Mouse (Mus musculus): ENCODE data around the gene Fdxr. TPM values are rescaled to one million over a fixed set of nuclear protein-coding genes. Genes with fewer than 3 reads are reported as not detected.

Fdxr gene
- total RNA-seq (2017): 21.5 and 29.1 TPM in 2 replicates

DNA sequence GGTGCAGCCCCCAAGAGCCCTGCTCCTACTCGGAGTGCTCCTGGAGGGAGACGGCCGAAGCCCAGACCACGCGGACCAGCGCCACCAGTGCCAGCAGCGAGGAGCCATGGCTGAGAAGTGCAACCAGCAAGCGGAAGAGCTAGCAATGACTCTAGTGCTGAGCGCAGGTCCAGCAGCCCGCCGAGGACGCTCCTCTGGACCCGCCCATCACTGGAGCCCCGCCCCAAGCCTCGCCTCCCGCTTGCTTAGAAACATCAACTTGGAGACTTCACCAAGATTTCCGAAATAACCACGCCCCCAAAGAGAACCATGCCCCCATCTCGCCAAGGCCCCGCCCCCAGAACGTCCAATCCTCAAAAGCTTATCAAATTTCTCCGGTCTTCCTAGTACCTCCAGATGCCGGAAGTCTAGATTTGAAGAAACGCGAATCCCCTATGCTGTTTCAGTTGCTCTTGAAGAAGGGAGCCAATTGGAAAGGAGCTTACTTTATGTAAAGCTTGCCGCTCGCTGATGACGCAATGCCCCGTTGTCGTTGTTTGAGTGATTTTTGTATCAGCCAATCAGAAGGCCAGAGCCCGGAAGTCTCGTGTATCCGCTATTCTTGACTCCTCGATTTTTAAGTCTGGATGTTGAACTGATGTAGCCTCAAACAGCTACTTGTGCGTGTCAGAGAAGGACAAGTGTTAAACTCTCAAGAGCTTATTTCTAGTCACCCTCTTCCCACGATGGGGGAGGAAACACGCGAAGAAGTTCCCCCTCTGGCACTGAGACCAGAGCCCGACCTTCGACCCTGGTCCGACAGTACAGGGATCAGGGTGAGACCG, at the start of gene Fdxr:
TSS of gene Fdxr (minus strand) at position 271 of the 824 bp plus-strand sequence.
- peak; percentile 85 for ATAC-seq (replicated peaks; ENCODE audit: low read depth, poor library complexity, severe bottlenecking)

DNA sequence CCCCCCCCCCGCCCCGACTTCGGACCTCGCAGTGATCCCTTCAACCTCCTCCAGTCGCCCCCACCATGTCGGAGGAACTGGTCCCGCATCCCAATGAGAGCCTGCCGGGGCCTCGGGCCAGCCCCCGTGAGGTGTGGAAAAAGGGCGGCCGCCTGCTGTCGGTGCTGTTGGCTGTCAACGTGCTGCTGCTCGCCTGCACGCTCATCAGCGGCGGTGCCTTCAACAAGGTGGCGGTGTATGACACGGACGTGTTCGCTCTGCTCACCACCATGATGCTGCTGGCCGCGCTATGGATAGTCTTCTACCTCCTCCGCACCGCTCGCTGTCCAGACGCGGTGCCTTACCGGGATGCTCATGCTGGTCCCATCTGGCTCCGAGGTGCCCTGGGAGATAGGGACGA, 46.5 kb upstream of the Fdxr start:
- ATAC-seq (replicated peaks; ENCODE audit: low read depth, poor library complexity, severe bottlenecking): no peak

DNA sequence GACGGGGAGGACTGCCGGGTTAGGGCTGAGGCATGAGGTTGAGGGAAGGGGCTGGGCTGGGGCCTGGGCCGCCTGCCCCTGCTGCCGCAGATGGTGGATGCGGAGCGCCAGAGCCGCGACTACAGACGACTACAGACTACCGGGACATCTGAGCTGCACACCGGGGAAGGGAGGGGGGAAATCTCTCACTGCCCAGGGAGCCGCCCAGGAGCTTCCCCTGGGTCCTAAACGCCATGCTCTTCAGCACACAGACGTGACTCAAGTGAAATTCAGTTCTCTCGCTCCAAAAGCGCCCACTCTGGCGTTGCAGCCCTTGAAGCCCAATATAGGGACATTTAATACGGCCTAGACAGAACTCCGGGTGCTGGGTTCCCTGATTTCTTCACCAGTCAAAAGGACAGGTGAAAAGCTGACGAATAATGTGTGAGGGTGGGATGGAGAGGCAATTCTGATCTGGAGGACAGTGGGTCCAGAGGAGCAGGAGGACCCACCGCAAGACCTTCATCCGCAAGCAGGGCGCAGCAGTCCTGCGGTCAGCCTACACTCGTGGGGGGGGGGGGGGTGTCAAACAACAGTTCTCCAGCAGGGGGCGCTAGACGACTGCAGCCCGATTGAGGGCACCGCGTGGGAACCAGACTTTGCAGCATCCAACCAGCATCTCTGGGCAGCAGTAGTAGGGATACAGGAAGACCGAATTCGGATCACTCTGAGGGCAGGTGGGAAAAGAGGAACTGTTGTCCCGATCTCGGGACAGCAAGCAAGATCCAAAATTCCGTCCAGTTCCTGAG, 45.2 kb upstream of the Fdxr start, which contains the start of gene Ush1g:
TSS of gene Ush1g (minus strand) at position 136 of the 788 bp plus-strand sequence.
- peak; percentile 63 for ATAC-seq (replicated peaks; ENCODE audit: low read depth, poor library complexity, severe bottlenecking)

DNA sequence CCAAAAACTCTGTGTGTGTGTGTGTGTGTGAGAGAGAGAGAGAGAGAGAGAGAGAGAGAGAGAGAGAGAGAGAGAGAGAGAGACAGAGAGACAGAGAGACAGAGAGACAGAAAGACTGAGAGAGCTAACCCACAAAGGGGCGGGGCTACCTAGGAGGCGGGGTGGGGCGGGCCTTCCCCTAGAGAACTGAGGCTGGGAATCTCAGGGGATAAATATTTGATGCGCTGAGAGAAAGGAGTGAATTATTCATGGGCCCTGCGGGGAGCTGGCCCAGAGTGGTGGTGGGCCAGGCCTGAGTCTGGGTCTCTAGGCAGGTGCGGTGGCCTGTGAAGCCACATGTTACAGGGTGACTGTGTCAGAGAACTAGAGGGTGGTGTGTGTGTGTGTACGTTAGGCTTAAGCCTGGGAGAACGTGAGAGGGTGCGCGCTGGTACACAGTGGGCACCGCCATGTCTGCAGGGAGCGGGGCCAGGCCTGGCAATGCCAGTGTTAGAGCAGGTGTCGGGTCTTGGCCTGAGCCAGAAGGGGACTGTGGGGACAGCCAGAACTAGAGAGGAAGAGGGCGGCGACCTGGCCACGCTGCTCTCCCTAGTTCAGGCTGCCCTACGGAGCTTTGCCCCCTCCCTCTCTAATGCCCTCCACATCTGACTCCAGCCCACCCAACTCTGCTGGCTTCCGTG, 43.0 kb upstream of the Fdxr start:
- ATAC-seq (replicated peaks; ENCODE audit: low read depth, poor library complexity, severe bottlenecking): no peak

DNA sequence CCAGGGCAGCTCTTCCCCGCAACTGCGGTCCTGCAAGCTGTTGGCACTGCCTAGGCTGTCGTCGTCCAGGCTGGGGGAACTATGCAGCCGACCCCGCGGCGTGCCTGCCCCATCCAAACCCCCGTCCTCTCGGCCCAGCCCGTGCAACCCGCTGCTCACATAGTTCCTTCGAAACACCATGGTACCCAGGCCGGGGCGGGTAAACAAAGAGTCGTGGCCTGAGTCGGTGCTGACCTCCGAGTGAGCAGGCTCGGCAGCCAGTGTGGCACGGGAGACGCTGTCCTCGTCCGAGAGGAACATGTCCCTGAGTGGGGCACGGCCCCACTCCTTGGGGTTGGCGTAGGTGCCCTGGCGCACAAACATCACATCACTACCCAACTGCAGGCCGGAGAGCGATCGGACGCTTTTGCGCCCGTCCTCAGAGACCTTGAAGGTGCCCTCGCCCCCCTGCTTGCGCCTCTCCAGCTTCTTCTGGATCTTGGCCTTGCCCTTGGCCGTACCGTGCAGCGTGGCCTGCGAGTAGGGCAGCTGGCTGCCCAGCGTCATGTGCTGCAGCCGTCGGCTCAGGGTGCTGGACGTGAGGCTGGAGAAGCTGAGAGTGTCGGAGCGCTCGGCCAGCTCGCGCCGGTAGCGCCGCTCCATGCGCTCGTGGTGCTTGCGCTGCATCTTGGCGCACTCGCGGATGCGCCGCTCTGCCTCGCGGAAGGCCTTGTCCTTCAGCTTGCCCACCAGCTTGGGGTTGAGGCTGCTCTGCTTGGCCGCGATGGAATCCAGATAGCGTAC, 41.6 kb upstream of the Fdxr start:
- no peak for ATAC-seq (replicated peaks; ENCODE audit: low read depth, poor library complexity, severe bottlenecking)

DNA sequence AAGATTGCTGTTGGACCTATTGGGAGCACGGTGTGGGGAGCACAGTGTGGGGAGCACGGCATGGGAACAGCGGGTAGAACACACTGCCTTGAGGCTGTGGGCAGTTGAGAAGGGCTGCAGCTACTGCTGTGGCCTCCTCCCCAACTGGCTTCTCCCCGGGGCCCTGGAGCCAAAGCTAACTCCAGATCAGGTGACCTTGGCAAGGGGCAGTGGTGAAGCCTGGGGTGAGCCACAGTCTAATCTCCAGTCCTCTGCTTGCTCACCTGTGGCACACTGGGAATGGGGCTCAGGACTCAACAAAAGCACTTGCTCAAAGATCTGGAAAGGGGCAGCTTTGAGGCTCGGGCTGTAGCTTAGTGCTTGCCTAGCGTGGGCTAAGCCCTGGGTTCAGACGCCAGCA, 40.4 kb upstream of the Fdxr start:
- no peak for ATAC-seq (replicated peaks; ENCODE audit: low read depth, poor library complexity, severe bottlenecking)

DNA sequence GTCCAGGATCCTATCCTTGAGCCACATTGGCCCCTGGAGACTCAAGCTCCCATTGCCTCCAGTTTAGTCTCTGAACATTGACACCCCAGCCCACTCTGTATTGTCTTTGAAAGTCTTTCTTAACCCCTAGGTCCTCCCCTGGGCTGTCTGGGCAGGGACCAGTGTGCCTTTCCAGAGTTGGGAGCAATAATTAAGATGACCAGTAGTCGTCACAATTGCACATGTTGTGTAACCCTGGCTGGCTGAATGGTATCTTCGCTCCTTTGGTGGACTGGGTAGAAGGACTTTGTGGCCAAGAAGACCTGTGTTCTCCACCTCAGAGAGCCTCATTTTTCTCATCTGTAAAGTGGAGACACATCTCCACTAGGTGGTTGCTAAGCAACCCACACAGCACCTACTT, 37.4 kb upstream of the Fdxr start:
- ATAC-seq (replicated peaks; ENCODE audit: low read depth, poor library complexity, severe bottlenecking): peak; percentile 55

DNA sequence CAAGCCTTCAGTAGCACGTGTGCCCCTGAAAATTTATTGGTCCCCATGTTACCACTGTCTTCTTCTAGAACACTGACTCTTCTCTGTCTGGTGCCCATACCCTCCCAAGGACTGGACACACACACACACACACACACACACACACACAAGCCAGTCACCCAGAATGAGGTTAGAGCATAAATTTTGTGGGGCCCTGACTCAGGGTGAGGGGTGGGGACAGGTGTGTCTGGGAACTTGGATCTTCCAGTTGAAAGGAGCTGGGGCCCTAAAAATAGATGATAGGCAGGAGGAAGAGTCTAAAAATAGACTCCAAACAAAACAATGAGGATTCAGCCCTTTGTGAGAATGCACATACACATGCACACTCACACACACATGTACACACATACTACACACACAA, 31.9 kb upstream of the Fdxr start:
- ATAC-seq (replicated peaks; ENCODE audit: low read depth, poor library complexity, severe bottlenecking): no peak

DNA sequence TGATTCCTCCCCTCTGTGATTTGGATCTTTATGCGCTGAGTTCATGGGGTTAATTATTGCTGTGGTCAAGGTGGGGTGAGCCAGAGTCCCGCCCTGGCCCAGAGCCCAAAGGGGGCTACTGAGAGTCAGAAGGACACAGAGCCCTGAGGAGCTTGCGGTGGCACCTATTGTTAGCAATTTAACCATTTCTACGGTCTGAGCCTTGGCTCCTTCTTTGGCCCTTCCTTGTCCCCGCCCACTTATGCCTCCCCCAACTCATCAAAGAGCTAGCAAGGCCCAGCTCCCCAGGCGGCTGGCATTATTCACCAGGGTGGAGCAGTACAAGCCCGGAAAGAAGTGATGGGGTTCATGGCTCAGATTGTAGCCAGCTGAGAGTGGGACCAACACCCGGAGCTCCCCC, 30.0 kb upstream of the Fdxr start, which contains the start of gene Otop2:
TSS of gene Otop2 (plus strand) at position 301 of the 400 bp plus-strand sequence.
- no peak for ATAC-seq (replicated peaks; ENCODE audit: low read depth, poor library complexity, severe bottlenecking)

DNA sequence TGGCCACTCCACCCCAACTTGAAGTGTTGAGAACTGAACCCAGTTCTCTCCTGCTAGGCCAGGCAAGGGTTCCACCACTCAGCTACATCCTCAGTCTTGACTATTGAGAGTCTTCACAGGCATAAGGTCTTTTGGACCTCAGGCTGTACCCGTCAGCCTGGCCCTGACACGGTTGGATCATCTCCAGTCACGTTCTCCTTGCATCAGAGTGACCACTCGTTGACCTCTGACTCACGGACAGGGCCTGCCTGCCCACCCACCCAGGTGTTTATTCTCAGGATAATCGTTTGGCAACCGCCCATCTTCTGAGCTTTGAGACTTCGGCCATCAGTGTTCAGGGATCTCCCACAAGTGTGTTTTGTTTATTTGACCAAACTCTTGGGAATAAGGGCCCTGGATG, 26.3 kb upstream of the Fdxr start:
- ATAC-seq (replicated peaks; ENCODE audit: low read depth, poor library complexity, severe bottlenecking): no peak

DNA sequence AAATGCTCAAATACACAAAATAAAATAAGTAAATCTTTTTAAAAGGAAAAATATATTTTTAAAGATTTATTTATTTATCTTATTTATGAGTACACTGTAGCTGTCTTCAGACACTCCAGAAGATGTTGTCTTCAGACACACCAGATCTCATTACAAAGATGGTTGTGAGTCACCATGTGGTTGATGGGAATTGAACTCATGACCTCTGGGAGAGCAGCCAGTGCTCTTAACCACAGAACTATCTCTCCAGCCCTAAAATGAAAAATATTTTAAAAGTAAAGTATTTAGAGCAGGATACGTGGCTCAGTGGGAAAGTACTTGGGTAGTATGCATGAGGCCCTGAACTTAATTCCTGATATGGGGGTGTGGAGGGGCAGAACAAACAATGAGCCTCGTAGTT, 24.5 kb upstream of the Fdxr start:
- ATAC-seq (replicated peaks; ENCODE audit: low read depth, poor library complexity, severe bottlenecking): no peak

DNA sequence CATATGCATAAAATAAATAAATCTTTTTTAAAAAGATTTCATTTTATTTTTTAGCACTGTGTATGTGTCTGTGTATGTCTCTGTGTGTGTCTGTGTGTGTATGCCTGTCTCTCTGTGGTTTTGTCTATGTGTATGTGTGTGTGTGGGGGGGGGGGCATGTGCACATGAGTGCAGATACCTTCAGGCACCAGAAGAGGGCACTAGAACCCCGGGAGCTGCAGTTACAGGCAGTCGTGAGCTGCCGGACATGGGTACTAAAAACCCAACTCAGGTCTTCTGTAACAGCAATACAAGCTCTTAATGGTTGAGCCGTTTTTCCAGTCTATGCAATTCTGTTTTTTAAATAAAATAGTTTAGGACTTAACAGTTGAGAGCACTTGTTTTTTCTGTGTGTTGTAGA, 23.9 kb upstream of the Fdxr start:
- no peak for ATAC-seq (replicated peaks; ENCODE audit: low read depth, poor library complexity, severe bottlenecking)

DNA sequence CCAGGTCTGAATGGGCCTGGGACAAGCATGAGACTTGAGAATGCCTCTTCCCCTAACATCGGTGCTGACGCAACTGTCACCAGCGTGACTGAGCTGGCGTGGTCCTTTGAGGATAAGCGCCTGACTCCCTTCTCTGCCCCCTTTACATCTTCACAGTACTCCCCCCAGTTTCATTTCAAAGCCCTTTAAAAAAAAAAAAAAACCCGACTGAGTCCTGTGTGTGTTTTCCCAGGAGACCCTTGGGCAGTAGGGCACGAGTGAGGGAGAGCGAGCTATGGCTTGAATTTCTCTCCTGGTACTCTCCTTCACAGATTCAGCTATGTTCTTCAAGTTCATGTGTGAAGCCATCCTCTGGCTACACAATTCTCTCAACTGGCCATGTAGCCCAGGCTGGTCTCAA, 21.3 kb upstream of the Fdxr start:
- no peak for ATAC-seq (replicated peaks; ENCODE audit: low read depth, poor library complexity, severe bottlenecking)

DNA sequence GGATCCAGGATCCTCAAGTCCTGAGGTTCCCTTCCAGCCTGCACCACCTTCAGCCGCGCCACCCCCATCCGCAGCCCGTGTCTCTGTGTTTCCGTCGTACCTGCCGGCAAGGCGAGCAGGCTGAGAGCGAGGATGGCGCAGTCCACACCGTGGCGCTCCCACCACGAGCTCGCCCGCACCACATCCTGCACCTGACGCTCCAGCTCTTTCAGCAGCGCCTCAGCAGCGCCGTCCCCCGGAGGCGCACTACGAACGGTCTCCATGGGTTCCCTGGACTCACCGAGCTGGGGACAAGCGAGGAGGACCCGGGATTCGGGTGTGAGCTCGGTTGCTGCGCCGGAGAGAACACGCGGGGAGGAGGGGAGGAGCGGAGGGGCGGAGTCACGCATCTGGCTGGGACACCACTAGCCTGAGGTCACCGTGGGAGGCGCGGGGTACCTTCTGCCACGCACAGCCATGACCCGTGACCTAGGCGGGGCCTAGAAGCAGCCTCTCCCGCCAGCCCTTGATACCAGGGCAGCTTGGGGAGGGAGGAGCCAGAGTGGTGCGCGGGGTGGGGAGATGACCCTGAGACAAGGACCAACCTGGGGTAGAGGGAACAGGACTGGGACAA, 20.5 kb upstream of the Fdxr start, which contains the start of gene Fads6:
TSS of gene Fads6 (minus strand) at position 450 of the 613 bp plus-strand sequence.
- peak; percentile 75 for ATAC-seq (replicated peaks; ENCODE audit: low read depth, poor library complexity, severe bottlenecking)

DNA sequence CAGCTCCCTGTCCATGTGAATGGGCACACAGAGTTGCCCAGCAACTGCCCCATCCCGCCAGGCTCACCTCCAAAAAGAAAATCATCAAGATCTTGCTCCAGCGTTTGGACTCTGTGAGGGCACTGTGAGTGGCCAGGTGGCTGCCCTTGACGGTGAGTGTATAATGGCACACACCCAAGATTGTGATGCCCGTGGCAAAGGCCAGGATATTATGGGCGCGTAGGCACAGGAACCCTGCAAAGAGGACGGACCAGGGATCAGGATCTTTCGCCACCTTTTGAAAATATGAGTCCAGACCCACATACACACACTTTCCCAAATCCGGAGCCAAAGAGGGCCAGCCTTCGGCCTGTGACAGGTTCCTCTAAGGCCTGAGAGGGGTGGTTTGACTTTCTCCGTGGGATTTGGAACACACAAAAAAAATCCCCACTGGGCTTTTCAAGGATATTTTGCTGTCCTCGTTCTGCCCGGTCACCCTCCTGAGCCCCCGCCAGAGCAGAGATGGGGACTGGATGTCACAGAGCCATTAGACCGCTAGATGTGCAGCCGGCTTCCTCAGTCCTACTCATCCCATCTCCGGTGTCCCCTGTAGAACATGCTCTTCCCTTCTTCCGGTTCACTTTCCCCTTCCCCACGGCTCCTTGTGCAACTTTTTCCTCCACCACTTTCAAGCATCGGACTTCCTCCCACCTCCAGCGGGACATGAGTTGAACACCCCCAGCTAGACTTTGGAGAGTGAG, 19.8 kb upstream of the Fdxr start:
- ATAC-seq (replicated peaks; ENCODE audit: low read depth, poor library complexity, severe bottlenecking): no peak

DNA sequence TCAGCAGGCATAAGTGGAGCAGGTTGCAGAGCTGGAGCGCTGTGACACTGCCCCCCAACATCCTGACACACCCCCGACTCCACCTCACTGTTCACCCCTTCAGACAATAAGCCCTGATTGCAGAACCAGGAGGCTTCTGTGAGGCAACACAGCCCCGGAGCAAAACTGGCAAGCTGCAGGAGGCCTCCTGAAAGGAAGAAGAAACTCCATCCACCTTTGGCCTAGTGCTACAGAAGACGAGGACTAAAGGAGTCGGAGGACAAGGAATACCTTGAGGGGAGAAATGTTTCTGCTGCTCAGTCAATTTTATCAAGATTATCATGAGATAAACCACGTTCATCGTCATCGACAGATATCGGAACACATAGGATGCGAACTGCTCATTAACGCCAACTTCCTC, 19.1 kb upstream of the Fdxr start:
- no peak for ATAC-seq (replicated peaks; ENCODE audit: low read depth, poor library complexity, severe bottlenecking)

DNA sequence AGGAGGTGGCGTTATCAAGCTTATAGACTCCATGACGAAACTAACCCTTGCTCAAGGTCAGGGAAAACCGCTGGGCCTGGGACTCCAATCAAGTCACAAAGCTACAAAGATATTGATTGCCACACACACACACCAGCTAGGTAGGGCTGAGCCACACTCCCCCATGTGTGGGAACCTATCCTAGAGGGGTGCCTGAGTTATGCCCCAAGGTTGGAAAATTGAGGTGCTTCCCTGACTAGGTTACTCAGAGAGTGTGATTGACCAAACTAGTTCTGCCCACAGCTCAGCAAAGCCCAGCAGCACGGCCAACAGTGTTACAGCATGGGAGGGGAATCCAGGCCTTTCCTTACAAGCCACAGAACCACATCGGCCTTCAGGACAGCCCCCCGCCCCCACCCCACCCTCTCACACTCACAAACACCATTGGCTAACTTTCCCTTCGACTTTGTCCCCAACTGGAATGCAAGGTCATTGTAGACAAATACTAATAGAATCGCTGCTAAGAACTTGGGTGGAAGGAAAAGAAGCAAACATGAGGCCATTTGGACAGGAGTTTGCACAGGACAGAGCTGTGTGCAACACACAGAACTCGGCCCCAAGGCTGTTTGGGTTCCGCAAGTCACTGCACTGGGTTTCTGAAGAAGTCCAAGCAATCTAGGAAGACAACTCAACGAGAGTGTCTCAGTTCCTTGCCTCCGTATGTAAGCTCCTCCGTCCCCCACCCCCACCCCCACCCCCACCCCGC, 16.0 kb upstream of the Fdxr start:
- no peak for ATAC-seq (replicated peaks; ENCODE audit: low read depth, poor library complexity, severe bottlenecking)

DNA sequence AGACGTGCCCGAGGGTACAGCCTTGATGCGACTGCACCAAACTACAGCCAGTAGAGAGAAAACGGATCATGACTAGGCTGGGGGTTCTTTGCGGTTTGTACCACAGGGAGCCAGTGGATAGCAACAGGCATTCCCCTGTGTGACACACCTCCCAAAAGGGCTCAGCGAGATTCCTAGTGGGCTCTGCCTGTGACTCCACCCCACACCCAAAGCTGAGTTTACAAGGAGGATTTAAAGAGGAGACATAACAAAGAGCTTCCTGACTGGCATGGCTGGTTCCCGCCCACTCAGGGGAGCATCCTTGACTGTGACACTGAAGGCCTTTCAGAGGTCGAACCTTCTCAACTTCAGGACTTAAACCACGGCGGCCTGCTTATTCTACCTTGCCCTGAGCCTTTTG, 14.7 kb upstream of the Fdxr start:
- no peak for ATAC-seq (replicated peaks; ENCODE audit: low read depth, poor library complexity, severe bottlenecking)

Measured in common myeloid progenitor, adult 5-6 weeks (primary cell).